Mouse (Mus musculus): ENCODE data around the gene Lpin1.

DNA sequence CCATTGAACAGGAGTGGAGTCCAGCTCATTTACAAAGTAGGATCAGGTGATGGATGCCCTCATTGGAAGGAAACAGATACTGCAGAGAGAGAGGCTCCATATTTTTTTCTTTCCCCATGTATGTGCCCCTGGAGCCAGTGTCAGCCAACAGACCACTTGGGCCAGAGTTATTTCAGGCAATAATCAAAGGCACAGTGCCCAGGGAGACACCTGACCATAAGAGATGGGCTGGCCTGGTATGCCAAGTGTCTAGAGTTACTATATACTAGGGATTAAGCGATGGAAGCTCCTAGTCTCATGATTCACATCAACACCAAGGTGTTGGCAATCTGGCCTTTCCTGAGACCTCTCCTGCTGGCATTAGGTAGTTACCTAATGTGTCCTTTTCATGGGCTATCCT is 97.8 kb downstream of the Lpin1 start:
- TF ChIP-seq CTCF (IDR thresholded peaks at IDR 0.05; ENCODE audit: extremely low read depth, insufficient read depth, low read length) (no peak), POLR2A (IDR thresholded peaks at IDR 0.05; ENCODE audit: extremely low read depth, insufficient read depth, low read length) (no peak)

Data from cortical plate, adult 2 months (tissue).